ENCODE assay signal across 30 mouse cellular contexts in genomic region chr1:132343191-132343590, GRCm38 (mm10). TPM values are rescaled to one million over a fixed set of nuclear protein-coding genes. Genes with fewer than 3 reads are reported as not detected.
DNase-seq lines count a peak whose midpoint lies in the region; ATAC-seq and TF ChIP-seq lines count a peak whose summit lies in the region.
"Had no signal": no experiment of that assay in that cellular context is flagged by ENCODE, and none has a peak within 500 bp of the region (broad histone marks: within the 10 kb centered on the region; RNA-seq: fewer than 3 reads in every experiment).

No protein-coding gene starts in this region.

- H3K27ac ChIP-seq in spleen, adult 2 months (ENCODE audit: insufficient read depth, low read length): peak overlapping the region; percentile 59
- H3K27ac ChIP-seq in CH12.LX (ENCODE audit: insufficient read depth, low read depth): peak overlapping the region; percentile 49
- H3K27ac ChIP-seq: embryonic facial prominence, embryonic 10.5 days; embryonic facial prominence, embryonic 15.5 days; forebrain, embryonic 13.5 days; hindbrain, embryonic 13.5 days; kidney, postnatal 0 days; liver, embryonic 15.5 days; lung, embryonic 15.5 days; midbrain, embryonic 13.5 days had no signal

- TF ChIP-seq CTCF in spleen, adult 2 months (IDR thresholded peaks at IDR 0.05; ENCODE audit: extremely low read depth, insufficient read depth, insufficient read length, insufficient replicate concordance): no peak
- TF ChIP-seq CTCF in CH12.LX (conservative IDR thresholded peaks at IDR 0.05 in 1 of 2, IDR thresholded peaks at IDR 0.05 in 1 of 2; ENCODE audit: low read depth in 2 of 2, low read length in 2 of 2): no peak

- no peak for TF ChIP-seq RAD21 in CH12.LX (IDR thresholded peaks at IDR 0.05; ENCODE audit: low read depth, low read length)

- no peak for DNase-seq in spleen, adult 2 months (ENCODE audit: low read depth in 1 of 2, low spot score in 2 of 2)
- no peak for DNase-seq in spleen, adult 18-20 months
- DNase-seq in CH12.LX (ENCODE audit: extremely low read depth): peak; percentile 48
- peak; percentile 58 for DNase-seq in splenic B cell, adult 2 months (ENCODE audit: low read depth, low spot score)
- DNase-seq in gastrocnemius, postnatal 25 days: no peak
- DNase-seq: adrenal gland, postnatal 25 days; cerebellum, adult 2 months; cerebellum, postnatal 14 days; gastrocnemius, postnatal 14 days; heart, adult 18-20 months; heart, postnatal 4 days; kidney, adult 11 months; liver; right cerebral cortex, postnatal 25 days; thymus, adult 18-20 months; thymus, postnatal 25 days had no signal

- ATAC-seq in granulocyte monocyte progenitor cell, adult 5-6 weeks (replicated peaks; ENCODE audit: poor library complexity, severe bottlenecking): peak; percentile 21; the same call in 1 of the 2 replicates
- no peak for ATAC-seq in inflammation-experienced regulatory T-cells, adult 6 months
- ATAC-seq: forebrain, embryonic 13.5 days; midbrain, embryonic 13.5 days had no signal

- dilution Hi-C loops in CH12.LX (cut with MboI; ENCODE audit: extremely low pct_ligation_motif_present, extremely low pct_unique_long_range_greater_than_20kb, low sequenced_read_pairs): no loop called here

- TF ChIP-seq EP300 in CH12.LX (IDR thresholded peaks at IDR 0.05; ENCODE audit: low read length): no peak; the same call in 1 of the 2 replicates

- H3K9me3 ChIP-seq in CH12.LX (replicated peaks; ENCODE audit: low read length): no peaks in the 10 kb centered on the region
- H3K9me3 ChIP-seq: embryonic facial prominence, embryonic 10.5 days; embryonic facial prominence, embryonic 15.5 days; forebrain, embryonic 13.5 days; heart, embryonic 12.5 days; hindbrain, embryonic 13.5 days; liver, embryonic 15.5 days; lung, embryonic 15.5 days; megakaryocyte, embryonic 14.5 days; midbrain, embryonic 13.5 days had no signal

- H3K79me2 ChIP-seq in CH12.LX (replicated peaks; ENCODE audit: control insufficient read depth, extremely low read depth, insufficient read depth, poor library complexity, severe bottlenecking): no peaks in the 10 kb centered on the region

- H3K27me3 ChIP-seq in spleen, adult 2 months (ENCODE audit: control insufficient read depth, insufficient read depth, low read length): no peaks in the 10 kb centered on the region
- no peaks in the 10 kb centered on the region for H3K27me3 ChIP-seq in CH12.LX (replicated peaks)
- no peaks in the 10 kb centered on the region for H3K27me3 ChIP-seq in splenic B cell, adult 2 months (ENCODE audit: control insufficient read depth, insufficient read depth, low read length, poor library complexity, severe bottlenecking)
- H3K27me3 ChIP-seq: embryonic facial prominence, embryonic 15.5 days; forebrain, embryonic 13.5 days; heart, embryonic 12.5 days; hindbrain, embryonic 13.5 days; lung, embryonic 15.5 days; midbrain, embryonic 13.5 days had no signal

- H3K4me3 ChIP-seq in spleen, adult 2 months (ENCODE audit: extremely low read depth, insufficient read depth, insufficient read length): peak overlapping the region; percentile 54; the same call in 1 of the 2 replicates
- peak overlapping the region in 2 of 3 experiments; percentile 23 to 44 for H3K4me3 ChIP-seq in CH12.LX (replicated peaks in 1 of 3; ENCODE audit: low read depth in 2 of 3, low read length in 2 of 3, poor library complexity in 1 of 3)
- H3K4me3 ChIP-seq: embryonic facial prominence, embryonic 10.5 days; embryonic facial prominence, embryonic 15.5 days; forebrain, embryonic 13.5 days; heart, embryonic 12.5 days; hindbrain, embryonic 13.5 days; liver, embryonic 15.5 days; lung, embryonic 15.5 days; midbrain, embryonic 13.5 days had no signal

- H3K36me3 ChIP-seq in spleen, adult 2 months (ENCODE audit: control insufficient read depth, insufficient read depth, low read length): peaks cover 11% of the 10 kb centered on the region
- peaks cover 9 to 39% of the 10 kb centered on the region in 2 experiments for H3K36me3 ChIP-seq in CH12.LX (replicated peaks in 1 of 2; ENCODE audit: control insufficient read depth in 1 of 2, insufficient read depth in 1 of 2, low read length in 1 of 2)
- H3K36me3 ChIP-seq in splenic B cell, adult 2 months (ENCODE audit: control insufficient read depth, insufficient read depth, low read length, poor library complexity, severe bottlenecking): no peaks in the 10 kb centered on the region; the same call in 1 of the 2 replicates
- H3K36me3 ChIP-seq: embryonic facial prominence, embryonic 10.5 days; embryonic facial prominence, embryonic 15.5 days; heart, embryonic 12.5 days; hindbrain, embryonic 13.5 days; liver, embryonic 15.5 days; lung, embryonic 15.5 days; midbrain, embryonic 13.5 days had no signal

- WGBS in spleen, adult 2 months: 71% methylated on average over 2 of the region's 2 CpGs

- peak overlapping the region; percentile 86 for H3K4me2 ChIP-seq in CH12.LX (ENCODE audit: insufficient read depth, low read depth, poor library complexity, severe bottlenecking)
- H3K4me2 ChIP-seq: embryonic facial prominence, embryonic 15.5 days; forebrain, embryonic 13.5 days; heart, embryonic 12.5 days; hindbrain, embryonic 13.5 days; liver, embryonic 15.5 days; lung, embryonic 15.5 days; midbrain, embryonic 13.5 days had no signal

- H3K9ac ChIP-seq in CH12.LX (ENCODE audit: insufficient read depth, low read depth): peak overlapping the region; percentile 36; the same call in 1 of the 2 replicates
- H3K9ac ChIP-seq: embryonic facial prominence, embryonic 15.5 days; forebrain, embryonic 13.5 days; heart, embryonic 12.5 days; hindbrain, embryonic 13.5 days; liver, embryonic 15.5 days; lung, embryonic 15.5 days; midbrain, embryonic 13.5 days had no signal

- no peak for TF ChIP-seq POLR2A in spleen, adult 2 months (IDR thresholded peaks at IDR 0.05; ENCODE audit: low read depth, low read length)
- TF ChIP-seq POLR2A in CH12.LX (IDR thresholded peaks at IDR 0.05; ENCODE audit: low read depth, low read length): no peak

- in situ Hi-C loops in CH12.LX (cut with MboI; ENCODE audit: low pct_ligation_motif_present, low pct_unique_long_range_greater_than_20kb, low sequenced_read_pairs): no loop called here

- peaks cover 29% of the 10 kb centered on the region; the same call in 1 of the 2 replicates for H3K4me1 ChIP-seq in spleen, adult 2 months (ENCODE audit: control insufficient read depth, insufficient read depth, insufficient read length)
- peaks cover 21 to 60% of the 10 kb centered on the region in 2 experiments for H3K4me1 ChIP-seq in CH12.LX (ENCODE audit: control insufficient read depth in 1 of 2, insufficient read depth in 2 of 2)
- H3K4me1 ChIP-seq: forebrain, embryonic 13.5 days; hindbrain, embryonic 13.5 days had no signal

TF ChIP-seq in CH12.LX, 34 proteins besides CTCF, POLR2A, EP300 and RAD21:
- TF ChIP-seq IRF4 (IDR thresholded peaks at IDR 0.05; ENCODE audit: low read depth, low read length): no peak
- TF ChIP-seq MYC (IDR thresholded peaks at IDR 0.05; ENCODE audit: low read depth, low read length): peak; percentile 46; the same call in 1 of the 2 replicates

RNA-seq across cellular contexts. Expression of gene Nuak2, which starts 27.3 kb away (rescaled TPM):
- 17.4 and 25.5 TPM in 2 replicates for polyA plus RNA-seq in spleen, adult 2 months (2012; rRNA removed)
- total RNA-seq in CH12.LX (2012; rRNA removed) (0.25 and 0.30 TPM in 2 replicates), CH12.LX (2014; rRNA removed) (not detected in 2 replicates)
- polyA plus RNA-seq in CH12.LX (2012; ENCODE audit: insufficient read length, low read depth): not detected in 2 replicates
- 37.2 and 40.4 TPM in 2 replicates for total RNA-seq in granulocyte monocyte progenitor cell, adult 5-6 weeks (2014; fragmentation: Nextera tagmentation)
- total RNA-seq in granulocyte monocyte progenitor cell, adult 5-6 weeks (2017): 19.3 and 21.7 TPM in 2 replicates
- 1 to 10 TPM; 2.2 to 3.0 (median 2.6) TPM for polyA plus RNA-seq in inflammation-experienced regulatory T-cells, adult 6 months (2017; shearing (Covaris generic))
- 1 to 10 TPM in 1 of 2 experiments, under 1 TPM in 1; 0.79 to 1.3 TPM for total RNA-seq in gastrocnemius, postnatal 25 days (2021)

RNA-seq across cellular contexts. Expression of gene Klhdc8a, which starts 44.8 kb away (rescaled TPM):
- polyA plus RNA-seq in spleen, adult 2 months (2012; rRNA removed): 0.59 and 0.68 TPM in 2 replicates
- total RNA-seq in CH12.LX (2012; rRNA removed) (not detected in 2 replicates), CH12.LX (2014; rRNA removed) (not detected in 2 replicates)
- polyA plus RNA-seq in CH12.LX (2012; ENCODE audit: insufficient read length, low read depth): not detected in 2 replicates
- total RNA-seq in granulocyte monocyte progenitor cell, adult 5-6 weeks (2014; fragmentation: Nextera tagmentation): not detected in 2 replicates
- not detected in 2 replicates for total RNA-seq in granulocyte monocyte progenitor cell, adult 5-6 weeks (2017)
- polyA plus RNA-seq in inflammation-experienced regulatory T-cells, adult 6 months (2017; shearing (Covaris generic)): not detected
- under 1 TPM; 0.16 to 0.26 TPM for total RNA-seq in gastrocnemius, postnatal 25 days (2021)
- total RNA-seq: neutrophil, adult 5-6 weeks had no signal
- polyA plus RNA-seq: limb, embryonic 11.5 days had no signal

RNA-seq across cellular contexts. Expression of gene Tmcc2, which starts 47.9 kb away (rescaled TPM):
- 116 and 244 TPM in 2 replicates for polyA plus RNA-seq in spleen, adult 2 months (2012; rRNA removed)
- total RNA-seq in CH12.LX (2012; rRNA removed) (0.21 and 0.34 TPM in 2 replicates), CH12.LX (2014; rRNA removed) (not detected in 2 replicates)
- 0.14 and 0.37 TPM in 2 replicates for polyA plus RNA-seq in CH12.LX (2012; ENCODE audit: insufficient read length, low read depth)
- total RNA-seq in granulocyte monocyte progenitor cell, adult 5-6 weeks (2014; fragmentation: Nextera tagmentation): 1.5 and 6.2 TPM in 2 replicates
- total RNA-seq in granulocyte monocyte progenitor cell, adult 5-6 weeks (2017): 3.7 and 4.2 TPM in 2 replicates
- polyA plus RNA-seq in inflammation-experienced regulatory T-cells, adult 6 months (2017; shearing (Covaris generic)): 1 to 10 TPM in 2 of 3 experiments, under 1 TPM in 1; 0.39 to 1.2 (median 1.2) TPM
- total RNA-seq in gastrocnemius, postnatal 25 days (2021): 10 to 100 TPM; 23.3 to 25.1 TPM

Comparison
In these comparisons a context has a peak if more than half of its experiments do, and no peak if none do; other contexts are left out.
1. DNase-seq: peak in CH12.LX (single experiment) and splenic B cell, adult 2 months (single experiment); none in spleen, adult 2 months (0 of 2), spleen, adult 18-20 months (0 of 2) and gastrocnemius, postnatal 25 days (single experiment).
2. RNA of gene Nuak2, which starts 27.3 kb away (total RNA-seq): 19.3 to 40.4 TPM in granulocyte monocyte progenitor cell, adult 5-6 weeks; 0.79 to 1.3 TPM in gastrocnemius, postnatal 25 days and 0.25 to 0.30 TPM in CH12.LX; every median in the first group is over 4 times any median in the second.